Comparison of ENCODE assay signal across 8 mouse cellular contexts in the genomic region with DNA sequence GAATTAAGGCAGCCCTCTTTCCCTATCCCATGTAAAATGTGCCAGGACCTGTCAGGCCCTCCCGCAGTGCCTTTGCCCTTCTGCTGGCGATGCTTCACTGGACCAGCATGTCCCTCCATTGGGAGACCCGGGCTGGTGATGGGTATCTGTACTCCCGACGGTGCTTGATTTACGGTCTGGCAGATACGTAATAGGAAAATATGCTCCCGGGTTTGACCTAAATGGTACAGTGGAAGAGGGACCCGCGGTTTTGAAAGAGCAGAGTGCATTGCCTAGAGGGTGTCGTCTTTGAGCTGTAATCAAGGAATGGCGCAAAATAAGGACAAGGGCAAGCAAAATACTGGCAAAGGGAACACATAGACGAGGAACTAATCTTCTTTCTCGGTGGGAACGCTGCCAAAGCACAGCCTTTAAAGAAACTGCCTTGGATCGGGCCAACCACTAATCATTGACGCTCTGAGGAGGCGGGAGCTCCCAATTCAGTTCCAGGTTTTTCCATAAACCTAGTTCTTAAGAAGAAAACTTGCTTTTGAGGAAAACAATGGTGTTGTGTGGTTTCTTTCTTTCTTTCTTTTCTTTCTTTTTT. TPM values are rescaled to one million over a fixed set of nuclear protein-coding genes. Genes with fewer than 3 reads are reported as not detected.
DNase-seq lines count a peak whose midpoint lies in the region; ATAC-seq and TF ChIP-seq lines count a peak whose summit lies in the region.

No protein-coding gene starts in this region.

- no peaks in the 10 kb centered on the region for H3K9me3 ChIP-seq in E14TG2a.4 (ENCODE audit: low read length)
- H3K9me3 ChIP-seq in erythroblast, embryonic 14.5 days (ENCODE audit: control insufficient read depth, low read length) = no peaks in the 10 kb centered on the region
- no peaks in the 10 kb centered on the region for H3K9me3 ChIP-seq in intestine, embryonic 15.5 days
- H3K9me3 ChIP-seq in midbrain, embryonic 16.5 days (replicated peaks; ENCODE audit: control insufficient read depth, low read length, poor library complexity, severe bottlenecking) = no peaks in the 10 kb centered on the region

- peaks cover 4% of the 10 kb centered on the region; the same call in 1 of the 2 replicates for H3K27me3 ChIP-seq in E14TG2a.4 (ENCODE audit: insufficient read depth, low read length)
- peaks cover 20% of the 10 kb centered on the region for H3K27me3 ChIP-seq in erythroblast, embryonic 14.5 days (ENCODE audit: control insufficient read depth)
- H3K27me3 ChIP-seq in intestine, embryonic 15.5 days (replicated peaks) = no peaks in the 10 kb centered on the region
- no peaks in the 10 kb centered on the region for H3K27me3 ChIP-seq in midbrain, embryonic 16.5 days (ENCODE audit: control insufficient read depth, insufficient read depth, low read depth, low read length)

- peak overlapping the region; percentile 91 for H3K4me3 ChIP-seq in E14TG2a.4 (replicated peaks; ENCODE audit: low read length)
- H3K4me3 ChIP-seq in erythroblast, embryonic 14.5 days (replicated peaks) = peak overlapping the region; percentile 88
- peak overlapping the region; percentile 85 for H3K4me3 ChIP-seq in intestine, embryonic 15.5 days (replicated peaks)
- H3K4me3 ChIP-seq in midbrain, embryonic 16.5 days (ENCODE audit: low read depth, low read length) = peak overlapping the region; percentile 93

- TF ChIP-seq CTCF in E14TG2a.4 (conservative IDR thresholded peaks at IDR 0.05; ENCODE audit: low read length) = no peak

- peak; percentile 88 for ATAC-seq in intestine, embryonic 15.5 days
- peak; percentile 84 for ATAC-seq in midbrain, embryonic 16.5 days

- H3K27ac ChIP-seq in intestine, embryonic 15.5 days = no peak overlapping the region
- peak overlapping the region; percentile 83 for H3K27ac ChIP-seq in midbrain, embryonic 16.5 days (ENCODE audit: low read length)

- peak overlapping the region; percentile 96 for H3K4me2 ChIP-seq in intestine, embryonic 15.5 days (replicated peaks)
- H3K4me2 ChIP-seq in midbrain, embryonic 16.5 days (ENCODE audit: low read length) = peak overlapping the region; percentile 74

- no peaks in the 10 kb centered on the region for H3K36me3 ChIP-seq in E14TG2a.4 (ENCODE audit: insufficient read depth, low read length)
- H3K36me3 ChIP-seq in erythroblast, embryonic 14.5 days (ENCODE audit: control insufficient read depth) = no peaks in the 10 kb centered on the region
- no peaks in the 10 kb centered on the region for H3K36me3 ChIP-seq in intestine, embryonic 15.5 days
- H3K36me3 ChIP-seq in midbrain, embryonic 16.5 days (ENCODE audit: control insufficient read depth, insufficient read depth, low read length) = no peaks in the 10 kb centered on the region

- H3K4me1 ChIP-seq in E14TG2a.4 (replicated peaks; ENCODE audit: low read depth, low read length) = peaks cover 21% of the 10 kb centered on the region
- H3K4me1 ChIP-seq in erythroblast, embryonic 14.5 days (ENCODE audit: control insufficient read depth) = peaks cover 27% of the 10 kb centered on the region
- H3K4me1 ChIP-seq in intestine, embryonic 15.5 days (replicated peaks) = peaks cover 18% of the 10 kb centered on the region
- peaks cover 17% of the 10 kb centered on the region for H3K4me1 ChIP-seq in midbrain, embryonic 16.5 days (ENCODE audit: control insufficient read depth, insufficient read depth, low read length)

- peak; percentile 96 for DNase-seq in heart, adult 11 months
- no peak for DNase-seq in heart, adult 9 months (ENCODE audit: low spot score in 2 of 2)
- DNase-seq in Muller cell, postnatal 12 days (ENCODE audit: inconsistent ontology term) = no peak
- no peak for DNase-seq in urinary bladder, postnatal 10 days (ENCODE audit: low spot score)

- peak overlapping the region; percentile 77 for H3K9ac ChIP-seq in intestine, embryonic 15.5 days
- peak overlapping the region; percentile 82 for H3K9ac ChIP-seq in midbrain, embryonic 16.5 days (ENCODE audit: low read depth, low read length)

- 19% methylated on average over 18 of the region's 18 CpGs for WGBS in intestine, embryonic 15.5 days
- WGBS in midbrain, embryonic 16.5 days = 15% methylated on average over 18 of the region's 18 CpGs

RNA-seq across cellular contexts. Expression of gene Klhdc4, which starts 0.5 kb away (rescaled TPM):
- polyA plus RNA-seq in erythroblast, embryonic 14.5 days (2012) = 2.7 and 2.8 TPM in 2 replicates
- 33.6 and 41.1 TPM in 2 replicates for polyA plus RNA-seq in intestine, embryonic 15.5 days (2015; fragmentation: Nextera tagmentation; extraction: Ambion mirVana)
- polyA plus RNA-seq in midbrain, embryonic 16.5 days (2015; fragmentation: Nextera tagmentation; extraction: Ambion mirVana) = 42.1 and 43.3 TPM in 2 replicates
